Comparison of ENCODE assay signal across 9 mouse cellular contexts in genomic region chr15:102471727-102472126, GRCm38 (mm10). TPM values are rescaled to one million over a fixed set of nuclear protein-coding genes. Genes with fewer than 3 reads are reported as not detected.
DNase-seq lines count a peak whose midpoint lies in the region; ATAC-seq lines count a peak whose summit lies in the region.
"Had no signal": no experiment of that assay in that cellular context is flagged by ENCODE, and none has a peak within 500 bp of the region (broad histone marks: within the 10 kb centered on the region; RNA-seq: fewer than 3 reads in every experiment).

No protein-coding gene starts in this region.

- H3K27me3 ChIP-seq in kidney, embryonic 16.5 days (ENCODE audit: insufficient read depth, low read length), result no peaks in the 10 kb centered on the region
- no peaks in the 10 kb centered on the region for H3K27me3 ChIP-seq in embryonic facial prominence, embryonic 12.5 days
- no peaks in the 10 kb centered on the region for H3K27me3 ChIP-seq in intestine, embryonic 14.5 days (replicated peaks; ENCODE audit: control insufficient read depth, insufficient read depth, low read length)
- H3K27me3 ChIP-seq in midbrain, embryonic 16.5 days (ENCODE audit: control insufficient read depth, insufficient read depth, low read depth, low read length), result no peaks in the 10 kb centered on the region

- 0 out of 2 replicates have a peak overlapping the region, but pooled peaks have one; percentile 44 for H3K9ac ChIP-seq in kidney, embryonic 16.5 days (replicated peaks; ENCODE audit: low read length)
- peak overlapping the region; percentile 94 for H3K9ac ChIP-seq in embryonic facial prominence, embryonic 12.5 days
- peak overlapping the region; percentile 97 for H3K9ac ChIP-seq in intestine, embryonic 14.5 days (ENCODE audit: low read length)
- no peak overlapping the region; the same call in 1 of the 2 replicates for H3K9ac ChIP-seq in midbrain, embryonic 16.5 days (ENCODE audit: low read depth, low read length)

- H3K4me1 ChIP-seq in kidney, embryonic 16.5 days (ENCODE audit: insufficient read depth, low read length), result peaks cover 13% of the 10 kb centered on the region
- peaks cover 12% of the 10 kb centered on the region; the same call in 1 of the 2 replicates for H3K4me1 ChIP-seq in embryonic facial prominence, embryonic 12.5 days
- peaks cover 11% of the 10 kb centered on the region; the same call in 1 of the 2 replicates for H3K4me1 ChIP-seq in intestine, embryonic 14.5 days (replicated peaks; ENCODE audit: control insufficient read depth, insufficient read depth, low read length)
- H3K4me1 ChIP-seq in midbrain, embryonic 16.5 days (ENCODE audit: control insufficient read depth, insufficient read depth, low read length), result peaks cover 16% of the 10 kb centered on the region

- H3K36me3 ChIP-seq in kidney, embryonic 16.5 days (ENCODE audit: insufficient read depth, low read length), result peaks cover 23% of the 10 kb centered on the region
- peaks cover 32% of the 10 kb centered on the region for H3K36me3 ChIP-seq in embryonic facial prominence, embryonic 12.5 days
- H3K36me3 ChIP-seq in intestine, embryonic 14.5 days (ENCODE audit: control insufficient read depth, insufficient read depth, low read length), result peaks cover 37% of the 10 kb centered on the region
- peaks cover 15% of the 10 kb centered on the region for H3K36me3 ChIP-seq in midbrain, embryonic 16.5 days (ENCODE audit: control insufficient read depth, insufficient read depth, low read length)

- ATAC-seq in kidney, embryonic 16.5 days (ENCODE audit: low FRiP score, low TSS enrichment), result no peak
- no peak for ATAC-seq in embryonic facial prominence, embryonic 12.5 days (ENCODE audit: insufficient number of reproducible peaks, insufficient read depth, low FRiP score, low TSS enrichment)
- no peak for ATAC-seq in intestine, embryonic 14.5 days (replicated peaks; ENCODE audit: low FRiP score, low TSS enrichment, low read depth)
- no peak for ATAC-seq in midbrain, embryonic 16.5 days

- peak overlapping the region; percentile 97 for H3K4me3 ChIP-seq in kidney, embryonic 16.5 days (ENCODE audit: low read length)
- peak overlapping the region; percentile 85 for H3K4me3 ChIP-seq in embryonic facial prominence, embryonic 12.5 days
- H3K4me3 ChIP-seq in intestine, embryonic 14.5 days (ENCODE audit: low read depth, low read length), result peak overlapping the region; percentile 87
- H3K4me3 ChIP-seq in midbrain, embryonic 16.5 days (ENCODE audit: low read depth, low read length), result peak overlapping the region; percentile 74

- no peak for DNase-seq in kidney, adult 18-20 months
- no peak for DNase-seq in intestine, embryonic 14.5 days (ENCODE audit: low spot score)
- DNase-seq in adrenal gland, postnatal 25 days, result no peak
- no peak for DNase-seq in urinary bladder, postnatal 25 days (ENCODE audit: low spot score)
- no peak for DNase-seq in adrenal gland, adult 2 months
- DNase-seq: lung, postnatal 36 days had no signal

- H3K4me2 ChIP-seq in kidney, embryonic 16.5 days (replicated peaks; ENCODE audit: low read depth, low read length), result peak overlapping the region; percentile 71
- H3K4me2 ChIP-seq in embryonic facial prominence, embryonic 12.5 days (replicated peaks), result peak overlapping the region; percentile 68
- H3K4me2 ChIP-seq in intestine, embryonic 14.5 days (ENCODE audit: low read length), result peak overlapping the region; percentile 85
- peak overlapping the region; percentile 76 for H3K4me2 ChIP-seq in midbrain, embryonic 16.5 days (ENCODE audit: low read length)

- H3K9me3 ChIP-seq in kidney, embryonic 16.5 days (ENCODE audit: low read length), result peaks cover 5% of the 10 kb centered on the region; the same call in 1 of the 2 replicates
- no peaks in the 10 kb centered on the region for H3K9me3 ChIP-seq in embryonic facial prominence, embryonic 12.5 days
- no peaks in the 10 kb centered on the region for H3K9me3 ChIP-seq in intestine, embryonic 14.5 days (ENCODE audit: control insufficient read depth, low read length)
- no peaks in the 10 kb centered on the region for H3K9me3 ChIP-seq in midbrain, embryonic 16.5 days (replicated peaks; ENCODE audit: control insufficient read depth, low read length, poor library complexity, severe bottlenecking)

- H3K27ac ChIP-seq in kidney, embryonic 16.5 days (ENCODE audit: low read length), result no peak overlapping the region
- H3K27ac ChIP-seq in embryonic facial prominence, embryonic 12.5 days, result no peak overlapping the region
- no peak overlapping the region for H3K27ac ChIP-seq in intestine, embryonic 14.5 days (ENCODE audit: low read depth)
- no peak overlapping the region for H3K27ac ChIP-seq in midbrain, embryonic 16.5 days (ENCODE audit: low read length)

RNA-seq across cellular contexts. Expression of gene Pcbp2, which starts 1.4 kb away (rescaled TPM):
- 209 and 212 TPM in 2 replicates for polyA plus RNA-seq in kidney, embryonic 16.5 days (2015; fragmentation: Nextera tagmentation; extraction: Ambion mirVana)
- polyA plus RNA-seq in embryonic facial prominence, embryonic 12.5 days (2016; fragmentation: Nextera tagmentation; extraction: Ambion mirVana), result 228 and 230 TPM in 2 replicates
- 275 and 289 TPM in 2 replicates for polyA plus RNA-seq in intestine, embryonic 14.5 days (2014; fragmentation: Nextera tagmentation; extraction: Ambion mirVana)
- 105 and 121 TPM in 2 replicates for polyA plus RNA-seq in midbrain, embryonic 16.5 days (2015; fragmentation: Nextera tagmentation; extraction: Ambion mirVana)
- 747 and 809 TPM in 2 replicates for total RNA-seq in adrenal gland, postnatal 25 days (2021)
- total RNA-seq in adrenal gland, adult 2 months (2021), result 100 to 1,000 TPM; 641 to 760 TPM
- polyA plus RNA-seq in adrenal gland, adult 2 months (2012; rRNA removed), result 388 and 545 TPM in 2 replicates

RNA-seq across cellular contexts. Expression of gene Prr13, which starts 12.9 kb away (rescaled TPM):
- 81.5 and 94.9 TPM in 2 replicates for polyA plus RNA-seq in kidney, embryonic 16.5 days (2015; fragmentation: Nextera tagmentation; extraction: Ambion mirVana)
- 59.0 and 59.8 TPM in 2 replicates for polyA plus RNA-seq in embryonic facial prominence, embryonic 12.5 days (2016; fragmentation: Nextera tagmentation; extraction: Ambion mirVana)
- 132 and 141 TPM in 2 replicates for polyA plus RNA-seq in intestine, embryonic 14.5 days (2014; fragmentation: Nextera tagmentation; extraction: Ambion mirVana)
- polyA plus RNA-seq in midbrain, embryonic 16.5 days (2015; fragmentation: Nextera tagmentation; extraction: Ambion mirVana), result 106 and 109 TPM in 2 replicates
- total RNA-seq in adrenal gland, postnatal 25 days (2021), result 100 and 158 TPM in 2 replicates
- total RNA-seq in adrenal gland, adult 2 months (2021), result 100 to 1,000 TPM; 105 to 197 TPM
- polyA plus RNA-seq in adrenal gland, adult 2 months (2012; rRNA removed), result 213 and 313 TPM in 2 replicates

RNA-seq across cellular contexts. Expression of gene Amhr2, which starts 26.6 kb away (rescaled TPM):
- 1.7 and 2.0 TPM in 2 replicates for polyA plus RNA-seq in kidney, embryonic 16.5 days (2015; fragmentation: Nextera tagmentation; extraction: Ambion mirVana)
- polyA plus RNA-seq in embryonic facial prominence, embryonic 12.5 days (2016; fragmentation: Nextera tagmentation; extraction: Ambion mirVana), result 0.13 and 0.60 TPM in 2 replicates
- polyA plus RNA-seq in intestine, embryonic 14.5 days (2014; fragmentation: Nextera tagmentation; extraction: Ambion mirVana), result 0.81 and 0.97 TPM in 2 replicates
- polyA plus RNA-seq in midbrain, embryonic 16.5 days (2015; fragmentation: Nextera tagmentation; extraction: Ambion mirVana), result 0.15 and 0.26 TPM in 2 replicates
- total RNA-seq in adrenal gland, postnatal 25 days (2021), result 1.4 and 1.9 TPM in 2 replicates
- 1 to 10 TPM; 1.0 to 1.6 TPM for total RNA-seq in adrenal gland, adult 2 months (2021)
- 1.3 and 2.5 TPM in 2 replicates for polyA plus RNA-seq in adrenal gland, adult 2 months (2012; rRNA removed)

RNA-seq across cellular contexts. Expression of gene Gm10337, which starts 31.8 kb away (rescaled TPM):
- polyA plus RNA-seq in kidney, embryonic 16.5 days (2015; fragmentation: Nextera tagmentation; extraction: Ambion mirVana), result 6.7 TPM in 1 of 2 replicates, not detected in the other
- polyA plus RNA-seq in embryonic facial prominence, embryonic 12.5 days (2016; fragmentation: Nextera tagmentation; extraction: Ambion mirVana), result not detected in 2 replicates
- polyA plus RNA-seq in intestine, embryonic 14.5 days (2014; fragmentation: Nextera tagmentation; extraction: Ambion mirVana), result 3.4 TPM in 1 of 2 replicates, not detected in the other
- polyA plus RNA-seq in midbrain, embryonic 16.5 days (2015; fragmentation: Nextera tagmentation; extraction: Ambion mirVana), result 12.6 TPM in 1 of 2 replicates, not detected in the other
- not detected in 2 replicates for total RNA-seq in adrenal gland, postnatal 25 days (2021)
- not detected for total RNA-seq in adrenal gland, adult 2 months (2021)
- polyA plus RNA-seq in adrenal gland, adult 2 months (2012; rRNA removed), result not detected in 2 replicates

RNA-seq across cellular contexts. Expression of gene Map3k12, which starts 45.1 kb away (rescaled TPM):
- polyA plus RNA-seq in kidney, embryonic 16.5 days (2015; fragmentation: Nextera tagmentation; extraction: Ambion mirVana), result 17.2 and 19.5 TPM in 2 replicates
- 27.9 and 33.8 TPM in 2 replicates for polyA plus RNA-seq in embryonic facial prominence, embryonic 12.5 days (2016; fragmentation: Nextera tagmentation; extraction: Ambion mirVana)
- 13.5 and 14.9 TPM in 2 replicates for polyA plus RNA-seq in intestine, embryonic 14.5 days (2014; fragmentation: Nextera tagmentation; extraction: Ambion mirVana)
- 60.5 and 65.5 TPM in 2 replicates for polyA plus RNA-seq in midbrain, embryonic 16.5 days (2015; fragmentation: Nextera tagmentation; extraction: Ambion mirVana)
- total RNA-seq in adrenal gland, postnatal 25 days (2021), result 8.1 and 12.0 TPM in 2 replicates
- total RNA-seq in adrenal gland, adult 2 months (2021), result 10 to 100 TPM in 1 of 2 experiments, 1 to 10 TPM in 1; 5.2 to 15.1 TPM
- polyA plus RNA-seq in adrenal gland, adult 2 months (2012; rRNA removed), result 10.6 and 12.0 TPM in 2 replicates
